Comparison of ENCODE assay signal across 10 mouse cellular contexts in the genomic region with DNA sequence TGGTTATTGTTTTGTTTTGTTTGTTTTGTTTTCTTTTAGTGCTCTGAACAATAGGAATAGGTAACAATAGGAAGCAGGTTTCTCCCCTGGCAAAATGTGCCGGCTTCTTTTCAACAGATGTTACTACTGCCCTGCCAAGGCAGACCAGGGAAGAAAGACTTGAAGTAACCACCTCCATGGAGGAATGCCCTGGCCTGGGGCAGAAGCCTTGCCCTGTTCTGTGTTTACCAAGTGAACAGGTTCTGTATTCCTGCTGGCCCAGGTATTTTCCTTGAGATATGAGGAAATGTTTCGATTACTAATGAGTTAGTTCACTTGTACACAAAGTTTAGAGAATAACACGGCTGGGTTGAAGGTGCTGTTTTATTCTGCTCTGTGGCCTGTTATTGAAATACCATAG. TPM values are rescaled to one million over a fixed set of nuclear protein-coding genes. Genes with fewer than 3 reads are reported as not detected.
DNase-seq lines count a peak whose midpoint lies in the region; ATAC-seq lines count a peak whose summit lies in the region.
"Had no signal": no experiment of that assay in that cellular context is flagged by ENCODE, and none has a peak within 500 bp of the region (broad histone marks: within the 10 kb centered on the region; RNA-seq: fewer than 3 reads in every experiment).

No protein-coding gene starts in this region.

- peaks cover 6% of the 10 kb centered on the region for H3K4me1 ChIP-seq in heart, embryonic 10.5 days
- peaks cover 20% of the 10 kb centered on the region for H3K4me1 ChIP-seq in forebrain, embryonic 12.5 days
- H3K4me1 ChIP-seq in kidney, embryonic 14.5 days (ENCODE audit: control insufficient read depth, insufficient read depth, low read length) = peaks cover 10% of the 10 kb centered on the region
- H3K4me1 ChIP-seq in midbrain, embryonic 11.5 days (ENCODE audit: control insufficient read depth, insufficient read depth, low read length) = peaks cover 6% of the 10 kb centered on the region; the same call in 1 of the 2 replicates

- H3K9me3 ChIP-seq in heart, embryonic 10.5 days = no peaks in the 10 kb centered on the region
- H3K9me3 ChIP-seq in forebrain, embryonic 12.5 days = no peaks in the 10 kb centered on the region
- no peaks in the 10 kb centered on the region for H3K9me3 ChIP-seq in kidney, embryonic 14.5 days (ENCODE audit: control insufficient read depth, low read length)
- H3K9me3 ChIP-seq in midbrain, embryonic 11.5 days (ENCODE audit: control insufficient read depth, low read length) = no peaks in the 10 kb centered on the region

- 69% methylated on average over 3 of the region's 3 CpGs for WGBS in heart, embryonic 10.5 days
- 57% methylated on average over 3 of the region's 3 CpGs for WGBS in forebrain, embryonic 12.5 days
- 53% methylated on average over 3 of the region's 3 CpGs for WGBS in kidney, embryonic 14.5 days
- WGBS in midbrain, embryonic 11.5 days = 71% methylated on average over 3 of the region's 3 CpGs

- H3K4me3 ChIP-seq in heart, embryonic 10.5 days = peak overlapping the region; percentile 80
- H3K4me3 ChIP-seq in forebrain, embryonic 12.5 days (replicated peaks) = peak overlapping the region; percentile 62; the same call in 1 of the 2 replicates
- peak overlapping the region; percentile 73 for H3K4me3 ChIP-seq in kidney, embryonic 14.5 days (ENCODE audit: low read length)
- H3K4me3 ChIP-seq in midbrain, embryonic 11.5 days (ENCODE audit: low read depth, low read length) = no peak overlapping the region

- no peak for DNase-seq in heart, embryonic 10.5 days (ENCODE audit: low spot score)
- no peak for DNase-seq in heart, adult 8-10 months (ENCODE audit: low spot score)
- DNase-seq in midbrain, embryonic 11.5 days (ENCODE audit: low spot score, missing footprints) = no peak
- no peak for DNase-seq in adrenal gland, adult 18-20 months (ENCODE audit: low spot score in 2 of 2)
- DNase-seq in embryo, embryonic 10.5 days (ENCODE audit: low spot score) = no peak
- no peak for DNase-seq in embryo, embryonic 10 days (ENCODE audit: low spot score)

- no peak for ATAC-seq in forebrain, embryonic 12.5 days (ENCODE audit: low FRiP score)
- no peak for ATAC-seq in kidney, embryonic 14.5 days (ENCODE audit: low FRiP score, low TSS enrichment)
- ATAC-seq in midbrain, embryonic 11.5 days (ENCODE audit: low FRiP score) = no peak

- no peak overlapping the region for H3K27ac ChIP-seq in heart, embryonic 10.5 days
- no peak overlapping the region for H3K27ac ChIP-seq in forebrain, embryonic 12.5 days
- H3K27ac ChIP-seq in kidney, embryonic 14.5 days (ENCODE audit: low read depth, low read length) = no peak overlapping the region
- no peak overlapping the region for H3K27ac ChIP-seq in midbrain, embryonic 11.5 days (ENCODE audit: low read depth, low read length)

- 0 out of 2 replicates have a peak, but pooled peaks cover 3% of the 10 kb centered on the region for H3K36me3 ChIP-seq in heart, embryonic 10.5 days
- no peaks in the 10 kb centered on the region for H3K36me3 ChIP-seq in forebrain, embryonic 12.5 days (replicated peaks)
- no peaks in the 10 kb centered on the region; the same call in 1 of the 2 replicates for H3K36me3 ChIP-seq in kidney, embryonic 14.5 days (ENCODE audit: control insufficient read depth, insufficient read depth, low read length)
- no peaks in the 10 kb centered on the region for H3K36me3 ChIP-seq in midbrain, embryonic 11.5 days (ENCODE audit: control insufficient read depth, insufficient read depth, low read length)

- no peaks in the 10 kb centered on the region for H3K27me3 ChIP-seq in heart, embryonic 10.5 days (ENCODE audit: insufficient read depth, poor library complexity, severe bottlenecking)
- no peaks in the 10 kb centered on the region; the same call in 1 of the 2 replicates for H3K27me3 ChIP-seq in forebrain, embryonic 12.5 days
- no peaks in the 10 kb centered on the region for H3K27me3 ChIP-seq in kidney, embryonic 14.5 days (ENCODE audit: control insufficient read depth, insufficient read depth, low read length)
- H3K27me3 ChIP-seq in midbrain, embryonic 11.5 days (ENCODE audit: control insufficient read depth, insufficient read depth, low read length) = no peaks in the 10 kb centered on the region

- peak overlapping the region; percentile 95 for H3K4me2 ChIP-seq in forebrain, embryonic 12.5 days
- peak overlapping the region; percentile 95 for H3K4me2 ChIP-seq in kidney, embryonic 14.5 days (replicated peaks; ENCODE audit: low read depth, low read length)
- H3K4me2 ChIP-seq in midbrain, embryonic 11.5 days = peak overlapping the region; percentile 75; the same call in 1 of the 2 replicates

- H3K9ac ChIP-seq in forebrain, embryonic 12.5 days = no peak overlapping the region
- H3K9ac ChIP-seq in kidney, embryonic 14.5 days (ENCODE audit: low read depth, low read length) = no peak overlapping the region; the same call in 1 of the 2 replicates
- no peak overlapping the region for H3K9ac ChIP-seq in midbrain, embryonic 11.5 days (ENCODE audit: low read length)

RNA-seq across cellular contexts. Expression of a gene that starts 1.4 kb away (rescaled TPM):
- 11.3 and 11.5 TPM in 2 replicates for polyA plus RNA-seq in heart, embryonic 10.5 days (2016; fragmentation: Nextera tagmentation; extraction: Ambion mirVana)
- total RNA-seq in heart, adult 8-10 months (2022) = 1 to 10 TPM; 1.6 to 2.5 (median 2.0) TPM
- polyA plus RNA-seq in forebrain, embryonic 12.5 days (2016; fragmentation: Nextera tagmentation; extraction: Ambion mirVana) = 23.6 and 24.0 TPM in 2 replicates
- polyA plus RNA-seq in kidney, embryonic 14.5 days (2014; fragmentation: Nextera tagmentation; extraction: Ambion mirVana) = 22.9 and 23.0 TPM in 2 replicates
- polyA plus RNA-seq in midbrain, embryonic 11.5 days (2014; fragmentation: Nextera tagmentation; extraction: Ambion mirVana) = 21.5 and 21.8 TPM in 2 replicates
- total RNA-seq in adrenal gland, adult 18-20 months (2021) = 1 to 10 TPM; 1.7 to 3.5 TPM

RNA-seq across cellular contexts. Expression of a gene that starts 1.5 kb away (rescaled TPM):
- polyA plus RNA-seq in heart, embryonic 10.5 days (2016; fragmentation: Nextera tagmentation; extraction: Ambion mirVana) = 166 and 176 TPM in 2 replicates
- 10 to 100 TPM; 28.5 to 35.6 (median 30.3) TPM for total RNA-seq in heart, adult 8-10 months (2022)
- 162 and 169 TPM in 2 replicates for polyA plus RNA-seq in forebrain, embryonic 12.5 days (2016; fragmentation: Nextera tagmentation; extraction: Ambion mirVana)
- polyA plus RNA-seq in kidney, embryonic 14.5 days (2014; fragmentation: Nextera tagmentation; extraction: Ambion mirVana) = 216 and 230 TPM in 2 replicates
- polyA plus RNA-seq in midbrain, embryonic 11.5 days (2014; fragmentation: Nextera tagmentation; extraction: Ambion mirVana) = 203 and 222 TPM in 2 replicates
- 10 to 100 TPM; 48.9 to 54.4 TPM for total RNA-seq in adrenal gland, adult 18-20 months (2021)

RNA-seq across cellular contexts. Expression of a gene that starts 28.7 kb away (rescaled TPM):
- 0.10 TPM in 1 of 2 replicates, not detected in the other for polyA plus RNA-seq in heart, embryonic 10.5 days (2016; fragmentation: Nextera tagmentation; extraction: Ambion mirVana)
- total RNA-seq in heart, adult 8-10 months (2022) = 1 to 10 TPM in 1 of 4 experiments, under 1 TPM in 3; 0.52 to 1.2 (median 0.81) TPM
- 1.1 and 2.0 TPM in 2 replicates for polyA plus RNA-seq in forebrain, embryonic 12.5 days (2016; fragmentation: Nextera tagmentation; extraction: Ambion mirVana)
- polyA plus RNA-seq in kidney, embryonic 14.5 days (2014; fragmentation: Nextera tagmentation; extraction: Ambion mirVana) = 0.15 and 0.27 TPM in 2 replicates
- polyA plus RNA-seq in midbrain, embryonic 11.5 days (2014; fragmentation: Nextera tagmentation; extraction: Ambion mirVana) = 0.15 and 0.26 TPM in 2 replicates
- total RNA-seq in adrenal gland, adult 18-20 months (2021) = under 1 TPM; 0.53 to 0.77 TPM
- polyA plus RNA-seq: C2C12; inflammation-experienced regulatory T-cells, adult 6 months had no signal
